Mouse (Mus musculus) cerebellum, adult 9-11 months (tissue): ENCODE results near the gene Cox5b.
"Not testable (repeated sequence)": the region's sequence is repeated elsewhere in the genome, so short reads cannot be mapped to it uniquely, and the experiment has no call there.

Experiments
- DNase-seq: peaks from one replicate; pipeline ENCODE4 v3.0.0; 2022

Gene Cox5b

GRCm38 (mm10) chr1:36691271-36692155, at the start of gene Cox5b:
Gene Cox5b (plus strand): TSS chr1:36691449.
- DNase-seq, result peak; percentile 98

DNA sequence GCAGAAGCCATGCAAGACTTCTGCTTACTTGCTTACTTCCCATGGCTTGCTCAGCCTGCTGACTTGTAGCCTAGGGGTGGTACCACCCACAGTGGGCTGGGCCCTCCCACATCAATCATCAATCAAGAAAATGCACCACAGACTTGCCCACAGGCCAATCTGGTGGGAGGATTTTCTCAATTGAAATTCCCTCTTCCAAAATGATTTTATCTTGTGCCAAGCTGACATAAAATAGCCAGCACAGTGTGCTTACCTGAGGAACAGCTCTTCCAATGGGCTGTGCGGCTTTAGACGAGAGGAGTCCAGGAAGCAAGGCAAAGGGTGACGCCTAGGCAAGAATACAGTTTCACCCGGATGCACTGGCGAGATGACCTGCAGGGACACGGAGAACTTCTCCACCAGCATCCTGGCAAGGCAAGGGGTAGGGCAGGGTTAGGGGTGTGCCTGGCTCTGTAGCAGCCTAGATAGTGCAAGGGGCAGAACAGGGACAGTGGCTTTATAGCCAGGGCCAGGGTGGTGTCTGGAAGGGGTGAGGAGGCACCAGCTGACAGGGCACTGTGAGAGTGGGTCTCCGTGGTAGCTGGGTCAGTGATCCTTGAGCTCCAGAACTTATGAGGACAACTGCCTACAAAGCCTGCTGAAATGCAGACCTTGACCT, 47.2 kb upstream of the Cox5b start:
- no peak for DNase-seq

DNA sequence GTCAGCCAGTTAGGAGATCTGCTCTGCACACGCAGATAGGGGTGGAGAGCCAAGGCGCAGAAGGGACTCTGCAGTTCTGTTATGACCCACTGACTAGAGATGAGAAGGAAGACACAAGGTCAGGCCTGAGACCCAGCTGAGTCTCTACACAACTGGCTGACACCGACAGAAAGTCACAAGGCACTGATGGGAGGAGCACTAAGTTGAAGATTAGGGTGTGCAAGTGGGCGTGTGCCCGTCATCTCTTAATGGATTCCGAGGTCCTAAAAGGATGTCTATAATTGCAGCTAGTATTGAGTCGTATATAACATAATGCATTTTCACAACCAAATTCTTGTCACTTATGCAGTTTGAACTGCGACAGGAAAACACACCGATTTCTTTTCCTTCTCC, 46.6 kb upstream of the Cox5b start:
- no peak for DNase-seq

GRCm38 (mm10) chr1:36646285-36646684, 45.0 kb upstream of the Cox5b start:
- no peak for DNase-seq

DNA sequence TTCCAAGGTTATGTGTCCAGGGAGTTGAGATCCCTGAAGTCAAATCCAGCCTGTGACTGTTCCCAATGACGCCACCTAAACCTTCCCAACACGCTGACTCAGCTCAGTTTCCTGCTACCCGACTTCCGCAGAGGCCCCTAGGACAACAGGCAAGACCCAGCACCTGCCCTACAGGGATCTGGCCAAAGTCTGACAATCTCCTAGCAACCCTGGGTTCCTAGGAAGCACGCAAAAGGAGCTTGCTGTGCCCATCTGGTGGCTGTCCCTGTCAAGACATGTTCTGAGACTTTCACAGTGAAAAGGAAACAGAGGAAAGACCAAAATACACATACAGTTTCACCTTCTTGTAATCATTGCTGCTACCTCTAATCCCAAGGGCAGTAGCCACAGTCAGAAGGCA, 43.6 kb upstream of the Cox5b start:
- DNase-seq, result no peak

DNA sequence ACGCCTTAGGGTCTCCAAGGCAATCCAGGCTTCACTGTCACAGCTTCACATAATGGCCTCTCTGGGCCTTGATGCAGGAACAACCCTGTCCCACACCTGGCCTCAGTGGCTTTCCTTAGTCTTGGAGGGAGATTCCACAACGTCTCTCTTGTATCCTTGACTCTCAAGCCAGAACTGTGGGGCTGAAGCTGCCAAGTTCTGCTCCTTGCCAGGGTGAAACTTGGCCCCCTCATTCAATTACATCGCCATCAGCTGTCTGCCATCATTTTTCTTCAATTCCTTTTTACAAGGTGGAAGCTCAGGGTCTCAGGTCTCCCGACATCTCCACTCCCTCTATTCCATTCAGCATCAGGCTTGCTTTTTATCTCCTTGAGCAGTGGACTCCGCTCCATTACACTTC, 36.2 kb upstream of the Cox5b start:
- DNase-seq, result no peak

- no peak for DNase-seq
These were observed 35.0 kb upstream of the Cox5b start for GRCm38 (mm10) chr1:36656233-36656632.

DNA sequence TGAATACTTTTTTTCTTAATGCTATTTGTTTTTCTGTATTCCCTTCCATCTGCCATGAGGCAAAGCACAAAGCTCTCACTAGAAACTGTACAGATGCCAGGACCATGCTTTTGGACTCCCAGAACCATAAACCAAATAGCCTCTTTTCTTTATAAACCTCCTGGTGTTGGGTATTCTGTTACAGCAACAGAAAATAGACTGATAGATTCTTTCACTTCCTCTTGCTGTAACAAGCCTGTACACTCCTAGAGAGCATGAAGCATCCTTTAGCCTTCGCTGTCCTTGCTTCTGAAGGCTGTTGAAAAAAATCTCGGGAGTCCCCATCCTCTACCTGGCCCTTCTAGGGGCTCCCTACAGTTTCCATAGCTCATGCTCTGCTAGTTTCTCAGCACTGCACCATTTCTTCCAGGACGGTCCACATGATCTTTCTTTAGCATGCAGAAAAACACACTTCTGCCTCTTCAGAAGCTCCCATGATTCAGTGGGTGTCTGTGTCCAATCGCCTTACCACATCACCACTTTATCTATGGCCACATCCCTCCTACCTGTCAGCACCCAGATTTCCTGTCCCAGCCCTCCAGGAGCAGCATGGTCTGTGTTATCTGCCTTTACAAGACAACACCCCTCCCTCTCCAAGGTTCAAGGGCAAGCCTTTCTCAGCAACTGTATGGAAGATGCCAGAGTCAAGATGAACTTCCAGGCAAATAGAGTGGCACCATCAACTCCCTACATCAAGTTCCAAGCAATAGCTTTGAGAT, 33.4 kb upstream of the Cox5b start:
- DNase-seq, result no peak

DNA sequence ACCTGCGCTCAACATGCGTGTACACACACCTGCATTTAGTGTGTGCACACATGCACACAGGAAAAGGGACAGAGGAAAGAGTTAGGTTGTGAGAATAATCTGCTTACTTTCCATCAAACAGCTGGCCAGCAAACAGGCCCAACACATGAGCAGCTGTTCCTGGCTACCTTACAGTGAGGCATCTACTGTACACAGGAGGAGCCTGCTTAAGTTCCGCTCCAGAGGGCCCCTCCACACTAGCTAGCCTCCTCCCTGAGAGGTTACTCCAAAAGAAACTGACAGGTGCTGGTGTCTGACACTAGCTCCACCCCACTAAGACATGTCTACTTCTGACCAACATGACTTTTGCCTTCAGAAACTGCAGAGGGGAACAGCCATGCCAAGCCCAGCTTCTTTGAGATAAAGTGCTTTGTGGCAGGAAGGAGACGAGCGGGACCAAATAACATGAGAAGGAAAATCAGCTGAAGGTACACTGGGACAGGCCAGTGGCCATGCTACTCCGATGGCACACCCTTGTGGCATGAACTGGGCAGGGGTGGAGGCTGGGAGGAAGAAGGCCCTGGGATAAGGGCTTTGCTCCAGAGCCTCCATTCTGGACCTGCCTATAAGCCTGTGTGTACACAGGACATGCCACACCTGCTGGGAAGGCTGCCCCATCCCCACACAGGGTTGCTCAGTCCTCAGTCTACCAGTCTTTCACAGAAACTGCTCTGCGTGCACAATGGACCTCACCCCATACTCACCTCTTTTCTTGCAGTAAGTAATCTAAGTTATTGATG, 32.4 kb upstream of the Cox5b start:
- DNase-seq, result no peak

GRCm38 (mm10) chr1:36664457-36664856, 26.8 kb upstream of the Cox5b start:
- DNase-seq, result peak; percentile 53

DNA sequence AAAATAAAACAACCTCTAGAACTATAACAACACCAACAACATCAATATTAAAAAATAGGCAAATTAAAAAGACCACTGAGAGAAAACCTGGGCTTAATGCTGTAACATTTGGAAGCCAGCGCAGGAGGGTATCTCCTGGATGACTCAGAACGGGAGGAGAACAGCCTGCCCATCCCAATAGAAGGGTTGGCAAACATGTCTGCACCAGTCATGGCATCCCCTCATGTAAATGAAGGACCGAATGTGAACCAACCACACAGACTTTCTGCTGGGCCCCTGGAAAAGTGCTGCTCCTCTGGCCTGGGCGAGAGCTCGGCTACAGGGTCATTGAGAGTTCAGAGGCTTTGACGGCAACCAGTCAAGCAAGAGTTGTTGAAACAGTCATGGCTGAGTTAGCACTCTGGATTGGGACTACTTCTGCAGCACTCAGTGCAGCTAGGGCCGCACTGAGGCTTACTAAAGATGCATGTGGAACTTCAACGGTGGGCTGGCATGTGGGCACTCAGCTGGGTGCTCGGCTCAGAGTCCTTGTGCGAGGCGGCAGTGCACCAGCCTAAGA, 26.0 kb upstream of the Cox5b start:
- DNase-seq, result no peak

DNA sequence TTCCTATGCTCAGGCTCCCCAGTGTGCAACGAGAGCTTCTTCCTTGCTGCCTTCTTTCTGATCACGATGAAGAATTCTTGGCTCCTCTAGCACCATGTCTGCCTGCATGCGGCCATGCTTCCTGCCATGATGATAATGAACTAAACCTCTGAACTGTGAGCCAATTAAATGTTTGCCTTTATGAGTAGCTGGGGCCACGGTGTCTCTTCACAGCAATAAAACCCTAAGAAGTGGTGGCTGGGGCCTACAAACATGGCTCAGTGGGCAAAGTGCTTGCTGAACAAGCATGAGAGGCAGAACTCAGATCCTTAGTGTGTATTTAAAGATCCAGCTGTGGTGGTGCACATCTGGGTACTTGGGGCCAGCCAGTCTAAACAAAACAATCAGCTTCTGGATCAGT, 25.3 kb upstream of the Cox5b start:
- DNase-seq, result no peak

DNA sequence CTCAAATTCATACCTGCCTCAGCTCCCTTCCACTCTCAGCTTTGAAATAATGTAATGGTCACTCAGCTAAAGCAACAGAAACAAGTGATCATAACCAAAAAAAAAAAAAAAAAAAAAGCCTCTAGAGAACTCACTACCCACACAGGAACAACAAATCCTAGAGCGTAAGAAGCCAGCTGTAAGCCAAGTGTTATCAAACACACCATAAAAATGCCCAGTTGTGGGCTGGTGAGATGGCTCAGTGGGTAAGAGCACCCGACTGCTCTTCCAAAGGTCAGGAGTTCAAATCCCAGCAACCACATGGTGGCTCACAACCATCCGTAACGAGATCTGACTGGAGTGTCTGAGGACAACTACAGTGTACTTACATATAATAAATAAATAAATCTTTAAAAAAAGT, 23.2 kb upstream of the Cox5b start:
- not testable (repeated sequence) for DNase-seq

- DNase-seq, result no peak
These were observed 21.0 kb upstream of the Cox5b start for GRCm38 (mm10) chr1:36670256-36670655.

DNA sequence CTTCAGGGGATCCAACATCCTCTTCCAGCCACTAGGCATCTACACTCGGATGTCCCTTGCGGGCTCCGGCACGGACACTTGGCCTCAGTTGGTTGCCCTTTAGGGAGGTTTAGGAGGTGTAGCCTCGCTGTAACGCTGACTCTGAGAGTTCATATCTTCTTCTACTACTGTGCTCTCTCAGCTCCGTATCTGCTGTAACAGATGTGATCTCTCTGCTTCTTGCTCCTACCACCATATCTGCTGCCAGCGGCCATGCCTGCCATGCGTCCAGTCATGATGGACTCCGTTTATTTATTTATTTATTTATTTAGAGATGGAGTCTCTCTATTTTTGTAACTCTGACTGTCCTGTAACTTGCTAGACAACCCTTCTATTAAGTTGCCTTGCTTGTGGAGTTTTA, 20.0 kb upstream of the Cox5b start:
- DNase-seq, result no peak

DNA sequence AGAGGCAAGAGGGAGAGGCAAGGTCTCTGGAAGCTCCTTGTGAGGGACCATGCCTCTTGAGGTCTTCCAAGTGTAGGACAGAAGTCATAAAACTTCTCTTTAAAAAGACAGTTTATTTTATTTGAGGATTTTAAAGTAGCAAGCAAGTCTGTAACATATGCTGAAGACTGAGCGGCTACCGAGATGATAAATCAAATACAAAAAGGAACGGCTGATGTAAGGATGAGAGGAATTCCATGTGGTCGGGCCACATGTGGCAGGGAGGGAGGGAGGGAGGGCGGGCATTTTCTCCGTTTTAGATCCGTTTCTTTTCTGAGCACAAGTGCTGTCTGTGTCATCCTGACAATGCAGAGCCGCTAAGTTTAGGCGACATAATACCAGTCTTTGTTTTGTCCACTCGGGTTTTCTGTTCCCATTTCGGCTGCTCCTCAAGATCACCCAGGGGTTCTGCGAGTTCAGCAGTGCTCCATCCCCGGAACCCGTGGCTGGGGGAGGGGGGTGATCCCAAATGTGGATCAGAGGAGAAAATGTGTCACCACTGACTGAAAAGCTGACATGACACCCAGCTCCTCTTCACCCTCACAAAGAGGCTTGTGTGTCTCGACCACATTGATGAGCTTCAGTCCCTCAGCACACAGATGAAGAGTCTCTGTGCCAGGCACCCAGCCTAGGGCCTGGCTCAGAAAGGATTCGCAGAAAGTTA, 18.4 kb upstream of the Cox5b start:
- DNase-seq, result no peak

GRCm38 (mm10) chr1:36674936-36675335, 16.3 kb upstream of the Cox5b start:
- DNase-seq, result no peak

- DNase-seq, result no peak
These were observed 10.4 kb upstream of the Cox5b start for GRCm38 (mm10) chr1:36680893-36681292.

- DNase-seq, result no peak
These were observed 8.5 kb upstream of the Cox5b start, which contains the start of gene Fam178b for GRCm38 (mm10) chr1:36682620-36683355. Gene Fam178b (minus strand): TSS chr1:36683183.

DNA sequence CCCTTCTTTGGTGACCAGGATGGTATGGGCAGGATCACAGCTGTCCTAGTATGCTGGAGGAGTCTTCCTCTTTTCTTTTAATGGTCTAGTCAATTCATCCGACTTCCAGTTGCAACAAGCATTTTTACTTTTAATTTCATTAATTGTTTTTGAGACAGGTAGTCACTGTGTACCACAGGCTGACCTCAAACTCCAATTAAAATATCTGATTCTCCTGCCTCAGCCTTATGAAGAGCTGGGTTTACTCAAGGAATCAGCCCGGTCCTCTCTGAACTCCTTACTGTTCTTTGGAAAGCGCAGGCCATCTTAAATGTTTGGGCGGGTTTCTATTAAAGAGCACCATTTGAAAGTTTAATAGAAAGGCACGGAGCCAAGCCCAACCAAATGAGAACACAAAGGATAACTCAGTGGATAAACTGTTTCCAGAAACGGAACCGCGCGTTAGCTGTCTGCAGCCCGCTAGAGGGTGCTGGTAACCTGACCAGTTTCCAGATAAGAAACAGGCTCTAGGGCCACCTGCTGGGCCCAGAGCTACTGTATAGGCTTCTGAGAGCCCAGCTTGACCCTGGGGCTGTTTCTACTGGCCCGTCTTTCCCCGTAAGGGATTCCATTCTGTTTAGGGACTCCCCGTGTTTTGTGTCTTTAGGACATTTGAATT, 7.3 kb upstream of the Cox5b start:
- peak; percentile 76 for DNase-seq
